Mouse (Mus musculus): ENCODE data around the gene Slc35a3. TPM values are rescaled to one million over a fixed set of nuclear protein-coding genes. Genes with fewer than 3 reads are reported as not detected.
"Not testable (repeated sequence)": the region's sequence is repeated elsewhere in the genome, so short reads cannot be mapped to it uniquely, and the experiment has no call there.

The Slc35a3 gene
- polyA plus RNA-seq, 1 experiment from 2014 or later, result 14.8 TPM

GRCm38 (mm10) chr3:116658928-116659565, 53.6 kb downstream of the Slc35a3 start:
- ATAC-seq (ENCODE audit: insufficient number of reproducible peaks, low FRiP score), result no peak
- 83% methylated on average over 15 of the region's 15 CpGs for WGBS
- Histone ChIP-seq H3K27ac (ENCODE audit: poor library complexity, severe bottlenecking) (no peak overlapping the region), H3K36me3 (no peaks in the 10 kb centered on the region), H3K4me2 (no peak overlapping the region), H3K9me3 (replicated peaks) (no peaks in the 10 kb centered on the region), H3K27me3 (replicated peaks) (no peaks in the 10 kb centered on the region), H3K4me3 (no peak overlapping the region), H3K9ac (no peak overlapping the region), H3K4me1 (replicated peaks) (peaks cover 49% of the 10 kb centered on the region)

DNA sequence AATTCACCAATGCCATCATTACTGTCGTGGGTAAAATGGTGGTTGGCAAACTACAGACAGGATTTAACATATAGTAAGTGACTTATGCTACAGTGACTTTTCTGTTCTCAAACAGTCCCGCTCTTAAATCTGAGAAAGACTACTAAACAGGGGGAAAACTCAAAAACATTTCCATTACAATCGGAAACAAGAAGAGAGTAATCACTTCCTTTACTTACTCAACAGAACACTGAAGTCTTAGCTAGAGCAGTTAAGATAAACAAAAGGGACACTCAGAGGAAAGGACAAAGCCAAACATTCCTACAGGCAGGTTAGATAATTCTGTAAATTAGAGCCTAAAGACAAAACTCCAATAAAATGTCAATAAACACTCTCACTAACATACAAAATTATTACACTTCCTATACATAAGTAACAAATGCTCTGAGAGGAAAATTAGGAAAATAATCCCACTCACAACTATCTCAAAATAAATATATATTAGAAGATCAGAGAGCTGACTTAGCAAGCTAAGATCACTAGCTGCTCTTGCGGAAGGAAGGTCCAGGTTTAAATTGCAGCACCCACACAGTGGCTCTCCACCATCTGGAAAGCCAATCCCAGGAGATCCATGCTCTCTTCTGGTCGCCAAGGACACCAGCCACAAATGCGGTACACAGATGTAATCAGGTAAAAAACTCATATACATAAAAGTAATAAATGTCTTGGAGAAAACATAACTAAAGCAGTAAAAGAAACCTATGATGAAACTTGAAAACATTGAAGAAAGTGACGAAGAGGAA, 56.3 kb downstream of the Slc35a3 start:
- WGBS, result 71% methylated on average over 7 of the region's 7 CpGs
- H3K27ac ChIP-seq (ENCODE audit: poor library complexity, severe bottlenecking), result no peak overlapping the region
- H3K36me3 ChIP-seq, result no peaks in the 10 kb centered on the region
- H3K9me3 ChIP-seq (replicated peaks), result no peaks in the 10 kb centered on the region
- no peak overlapping the region for H3K4me3 ChIP-seq
- H3K9ac ChIP-seq, result no peak overlapping the region
- no peaks in the 10 kb centered on the region for H3K27me3 ChIP-seq (replicated peaks)
- no peak overlapping the region for H3K4me2 ChIP-seq
- ATAC-seq (ENCODE audit: insufficient number of reproducible peaks, low FRiP score), result no peak
- peaks cover 61% of the 10 kb centered on the region for H3K4me1 ChIP-seq (replicated peaks)

DNA sequence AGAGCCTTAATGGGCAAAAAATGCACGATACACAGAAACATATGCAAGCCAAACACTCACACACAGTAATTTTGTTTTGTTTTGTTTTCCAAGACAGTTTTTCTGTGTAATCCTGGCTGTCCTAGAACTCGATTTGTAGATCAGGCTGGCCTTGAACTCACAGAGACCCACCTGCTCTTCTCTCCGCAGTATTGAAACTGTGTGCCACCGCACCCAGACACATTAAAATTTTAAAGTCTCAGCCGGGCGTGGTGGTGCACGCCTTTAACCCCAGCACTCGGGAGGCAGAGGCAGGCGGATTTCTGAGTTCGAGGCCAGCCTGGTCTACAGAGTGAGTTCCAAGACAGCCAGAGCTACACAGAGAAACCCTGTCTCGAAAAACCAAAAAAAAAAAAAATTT, 58.6 kb downstream of the Slc35a3 start:
- Histone ChIP-seq H3K4me1 (replicated peaks) (peaks cover 45% of the 10 kb centered on the region), H3K36me3 (peaks cover 13% of the 10 kb centered on the region)
- ATAC-seq (ENCODE audit: insufficient number of reproducible peaks, low FRiP score); H3K9me3 ChIP-seq (replicated peaks); H3K4me2 ChIP-seq; H3K27ac ChIP-seq (ENCODE audit: poor library complexity, severe bottlenecking); H3K27me3 ChIP-seq (replicated peaks); H3K4me3 ChIP-seq; H3K9ac ChIP-seq: not testable (repeated sequence)
- WGBS, result 93% methylated on average over 11 of the region's 11 CpGs

- WGBS, result 47% methylated on average over 5 of the region's 5 CpGs
- ATAC-seq (ENCODE audit: insufficient number of reproducible peaks, low FRiP score), result no peak
- H3K9me3 ChIP-seq (replicated peaks), result no peaks in the 10 kb centered on the region
- peaks cover 20% of the 10 kb centered on the region for H3K36me3 ChIP-seq
- no peak overlapping the region; the same call in 1 of the 2 replicates for H3K27ac ChIP-seq (ENCODE audit: poor library complexity, severe bottlenecking)
- no peaks in the 10 kb centered on the region for H3K27me3 ChIP-seq (replicated peaks)
- H3K4me2 ChIP-seq, result no peak overlapping the region
- H3K4me3 ChIP-seq, result no peak overlapping the region
- H3K9ac ChIP-seq, result no peak overlapping the region
- H3K4me1 ChIP-seq (replicated peaks), result peaks cover 41% of the 10 kb centered on the region
Measured at GRCm38 (mm10) chr3:116653278-116653945, 59.2 kb downstream of the Slc35a3 start.

DNA sequence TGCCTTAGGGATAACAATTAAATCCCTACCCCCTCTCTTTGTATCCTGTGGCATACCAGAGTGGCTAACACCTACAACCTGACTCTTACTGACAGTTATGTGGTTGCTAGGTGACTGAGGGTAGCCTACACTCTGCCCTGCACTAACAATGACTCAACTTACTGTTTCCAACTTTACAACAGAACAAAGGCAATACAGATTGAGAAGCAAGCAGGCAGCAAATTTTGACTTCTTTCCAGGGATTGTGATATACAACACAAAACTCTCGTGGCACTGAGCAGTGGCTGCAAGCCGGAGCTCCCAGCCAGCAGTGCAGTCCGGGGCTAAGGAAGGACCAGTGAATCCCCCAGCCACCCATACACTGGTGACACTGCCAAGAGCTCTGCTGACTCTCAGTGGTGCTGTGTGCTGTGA, 60.6 kb downstream of the Slc35a3 start:
- no peaks in the 10 kb centered on the region for H3K27me3 ChIP-seq (replicated peaks)
- H3K36me3 ChIP-seq, result peaks cover 24% of the 10 kb centered on the region
- H3K9ac ChIP-seq, result no peak overlapping the region
- ATAC-seq (ENCODE audit: insufficient number of reproducible peaks, low FRiP score), result no peak
- no peaks in the 10 kb centered on the region for H3K9me3 ChIP-seq (replicated peaks)
- H3K4me2 ChIP-seq, result no peak overlapping the region
- peaks cover 29% of the 10 kb centered on the region for H3K4me1 ChIP-seq (replicated peaks)
- WGBS, result 55% methylated on average over 3 of the region's 3 CpGs
- H3K27ac ChIP-seq (ENCODE audit: poor library complexity, severe bottlenecking), result no peak overlapping the region
- no peak overlapping the region for H3K4me3 ChIP-seq

DNA sequence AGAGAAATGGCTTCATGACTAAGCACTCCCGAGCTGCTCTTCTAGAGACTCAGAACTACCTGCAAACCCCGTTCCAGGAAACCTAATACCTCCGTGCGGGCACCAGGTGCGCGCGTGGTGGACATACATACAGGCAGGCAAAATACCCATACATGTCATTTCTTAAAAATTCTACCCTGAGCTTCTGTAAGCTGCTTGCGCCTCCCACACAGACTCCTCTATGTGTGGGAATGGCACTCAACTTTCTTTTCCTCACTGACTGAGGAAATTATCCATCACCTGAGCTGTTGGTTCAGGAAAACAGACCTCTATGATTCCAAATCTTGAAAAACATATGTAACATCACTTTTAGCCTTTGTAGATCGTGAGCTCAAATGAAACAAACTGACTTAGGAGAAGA, 61.9 kb downstream of the Slc35a3 start:
- Histone ChIP-seq H3K36me3 (peaks cover 35% of the 10 kb centered on the region), H3K4me2 (no peak overlapping the region)
- 95% methylated on average over 9 of the region's 9 CpGs for WGBS

DNA sequence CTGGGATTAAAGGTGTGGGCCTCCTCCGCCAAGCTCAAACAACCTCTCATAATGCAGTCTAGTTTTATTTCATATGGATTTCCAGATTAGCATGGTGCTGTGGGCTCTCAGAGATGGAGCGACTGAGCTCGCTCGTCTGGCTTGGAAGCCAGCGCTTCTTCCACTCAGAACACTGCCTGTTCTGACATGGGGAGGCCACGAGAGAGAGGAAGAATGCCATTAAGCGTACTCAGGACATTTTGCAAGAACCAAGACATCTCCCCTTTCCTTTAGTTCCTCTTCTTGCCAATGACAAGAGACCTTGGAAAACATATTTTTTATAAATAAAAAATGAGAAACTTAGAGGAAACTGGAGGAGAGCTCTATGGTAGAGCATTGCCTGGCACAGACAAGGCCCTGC, 63.8 kb downstream of the Slc35a3 start:
- Histone ChIP-seq H3K4me1 (replicated peaks) (peaks cover 16% of the 10 kb centered on the region), H3K9me3 (replicated peaks) (no peaks in the 10 kb centered on the region), H3K4me3 (no peak overlapping the region), H3K9ac (no peak overlapping the region), H3K4me2 (no peak overlapping the region), H3K27ac (ENCODE audit: poor library complexity, severe bottlenecking) (no peak overlapping the region), H3K27me3 (replicated peaks) (no peaks in the 10 kb centered on the region), H3K36me3 (peaks cover 51% of the 10 kb centered on the region)
- WGBS, result 94% methylated on average over 7 of the region's 7 CpGs
- no peak for ATAC-seq (ENCODE audit: insufficient number of reproducible peaks, low FRiP score)

More for the DNA sequence above, 61.9 kb downstream of the Slc35a3 start:
- H3K4me1 ChIP-seq (replicated peaks), result peaks cover 19% of the 10 kb centered on the region
- no peaks in the 10 kb centered on the region for H3K27me3 ChIP-seq (replicated peaks)
- ATAC-seq (ENCODE audit: insufficient number of reproducible peaks, low FRiP score), result no peak
- no peak overlapping the region for H3K9ac ChIP-seq
- H3K9me3 ChIP-seq (replicated peaks), result no peaks in the 10 kb centered on the region
- no peak overlapping the region for H3K4me3 ChIP-seq
- H3K27ac ChIP-seq (ENCODE audit: poor library complexity, severe bottlenecking), result no peak overlapping the region

DNA sequence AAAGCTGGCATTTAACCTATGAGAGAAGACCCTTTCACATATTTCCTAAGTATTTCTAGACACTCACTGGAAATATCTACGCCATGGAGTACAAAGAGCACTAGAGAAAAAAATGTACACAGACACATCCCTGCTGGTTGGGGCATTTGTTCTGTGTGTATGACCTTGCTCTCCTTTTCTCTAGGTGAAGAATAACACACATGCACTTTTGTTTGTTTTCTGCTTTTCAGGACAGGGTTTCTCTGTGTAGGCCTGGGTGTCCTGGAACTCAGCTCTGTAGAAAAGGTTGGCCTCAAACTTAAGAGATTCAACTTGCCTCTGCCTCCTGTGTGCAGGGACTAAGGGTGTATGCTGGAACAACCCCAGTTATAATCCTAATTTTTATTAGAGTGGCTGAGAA, 66.2 kb downstream of the Slc35a3 start:
- no peak for ATAC-seq (ENCODE audit: insufficient number of reproducible peaks, low FRiP score)
- no peak overlapping the region for H3K4me3 ChIP-seq
- H3K9me3 ChIP-seq (replicated peaks), result no peaks in the 10 kb centered on the region
- H3K4me2 ChIP-seq, result no peak overlapping the region
- no peak overlapping the region for H3K9ac ChIP-seq
- H3K27ac ChIP-seq (ENCODE audit: poor library complexity, severe bottlenecking), result no peak overlapping the region
- peaks cover 67% of the 10 kb centered on the region for H3K36me3 ChIP-seq
- H3K27me3 ChIP-seq (replicated peaks), result no peaks in the 10 kb centered on the region
- no peaks in the 10 kb centered on the region; the same call in 1 of the 2 replicates for H3K4me1 ChIP-seq (replicated peaks)
- 93% methylated on average over 1 of the region's 1 CpGs for WGBS

DNA sequence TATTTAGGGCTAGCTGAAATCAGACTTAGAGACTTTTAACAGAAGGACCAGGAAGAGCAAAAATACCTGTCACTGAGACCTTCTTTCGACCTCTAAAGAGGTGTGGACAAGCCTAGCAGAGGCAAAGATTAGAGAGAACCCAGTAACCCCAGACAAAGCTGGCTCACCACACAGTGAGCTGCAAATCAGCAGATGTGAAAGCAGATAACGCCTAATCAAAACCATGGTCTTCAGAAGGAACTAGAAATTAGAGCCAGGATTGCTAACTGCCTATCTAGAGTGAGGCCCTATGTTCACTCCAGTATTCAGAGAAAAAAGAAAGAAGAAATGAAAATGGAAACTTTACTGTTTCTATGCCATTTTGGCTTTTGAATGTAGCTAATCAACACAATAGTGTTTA, 70.3 kb downstream of the Slc35a3 start:
- H3K4me2 ChIP-seq, result no peak overlapping the region
- H3K27ac ChIP-seq (ENCODE audit: poor library complexity, severe bottlenecking), result no peak overlapping the region
- no peak overlapping the region for H3K9ac ChIP-seq
- no peaks in the 10 kb centered on the region for H3K4me1 ChIP-seq (replicated peaks)
- WGBS, result 78% methylated on average over 2 of the region's 2 CpGs
- no peaks in the 10 kb centered on the region for H3K27me3 ChIP-seq (replicated peaks)
- no peaks in the 10 kb centered on the region for H3K9me3 ChIP-seq (replicated peaks)
- H3K36me3 ChIP-seq, result peaks cover 77% of the 10 kb centered on the region
- ATAC-seq (ENCODE audit: insufficient number of reproducible peaks, low FRiP score), result no peak
- H3K4me3 ChIP-seq, result no peak overlapping the region

- 90% methylated on average over 6 of the region's 6 CpGs for WGBS
- Histone ChIP-seq H3K27ac (ENCODE audit: poor library complexity, severe bottlenecking) (no peak overlapping the region), H3K9me3 (replicated peaks) (no peaks in the 10 kb centered on the region)
Measured at GRCm38 (mm10) chr3:116641811-116642371, 70.7 kb downstream of the Slc35a3 start.

DNA sequence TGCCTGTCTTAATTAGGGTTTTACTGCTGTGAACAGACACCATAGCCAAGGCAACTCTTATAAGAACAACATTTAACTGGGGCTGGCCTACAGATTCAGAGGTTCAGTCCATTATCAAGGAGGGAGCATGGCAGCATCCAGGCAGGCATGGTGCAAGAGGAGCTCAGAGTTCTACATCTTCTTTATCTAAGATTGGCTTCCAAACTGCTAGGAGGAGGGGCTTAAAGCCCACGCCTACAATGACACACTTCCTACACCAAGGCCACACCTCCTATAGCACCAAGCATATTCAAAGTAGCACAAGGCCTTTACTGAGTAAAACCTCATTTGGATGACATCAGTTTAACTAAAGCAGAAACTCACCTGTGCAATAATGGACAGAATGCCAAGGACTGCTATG, 72.6 kb downstream of the Slc35a3 start:
- H3K9me3 ChIP-seq (replicated peaks), result no peaks in the 10 kb centered on the region
- no peak overlapping the region for H3K4me3 ChIP-seq
- 0 out of 2 replicates have a peak, but pooled peaks have one; percentile 48 for ATAC-seq (ENCODE audit: insufficient number of reproducible peaks, low FRiP score)
- H3K4me1 ChIP-seq (replicated peaks), result 0 out of 2 replicates have a peak, but pooled peaks cover 2% of the 10 kb centered on the region
- peaks cover 77% of the 10 kb centered on the region for H3K36me3 ChIP-seq
- H3K9ac ChIP-seq, result no peak overlapping the region
- H3K27ac ChIP-seq (ENCODE audit: poor library complexity, severe bottlenecking), result no peak overlapping the region
- WGBS, result 78% methylated on average over 1 of the region's 1 CpGs
- no peak overlapping the region for H3K4me2 ChIP-seq
- no peaks in the 10 kb centered on the region for H3K27me3 ChIP-seq (replicated peaks)

More at GRCm38 (mm10) chr3:116641811-116642371, 70.7 kb downstream of the Slc35a3 start:
- Histone ChIP-seq H3K4me1 (replicated peaks) (no peaks in the 10 kb centered on the region), H3K4me3 (no peak overlapping the region), H3K4me2 (no peak overlapping the region), H3K36me3 (peaks cover 75% of the 10 kb centered on the region), H3K9ac (no peak overlapping the region), H3K27me3 (replicated peaks) (no peaks in the 10 kb centered on the region)
- ATAC-seq (ENCODE audit: insufficient number of reproducible peaks, low FRiP score), result no peak

All from heart, embryonic 12.5 days (tissue).